Mouse (Mus musculus): ENCODE measurements around the gene Dpagt1.

GRCm38 (mm10) chr9:44343290-44343689 lies 17.5 kb downstream of the Dpagt1 start:
- no peak for TF ChIP-seq CTCF (IDR thresholded peaks at IDR 0.05; ENCODE audit: low read depth, low read length)
- TF ChIP-seq POLR2A (IDR thresholded peaks at IDR 0.05; ENCODE audit: extremely low read depth, insufficient read depth, low read length): no peak

Data from liver, adult 2 months (tissue).